Mouse (Mus musculus): Measurements from ENCODE around the gene Nrxn3. TPM values are rescaled to one million over a fixed set of nuclear protein-coding genes. Genes with fewer than 3 reads are reported as not detected.

The Nrxn3 gene
- polyA plus RNA-seq, 1 experiment, result 0.09 TPM

DNA sequence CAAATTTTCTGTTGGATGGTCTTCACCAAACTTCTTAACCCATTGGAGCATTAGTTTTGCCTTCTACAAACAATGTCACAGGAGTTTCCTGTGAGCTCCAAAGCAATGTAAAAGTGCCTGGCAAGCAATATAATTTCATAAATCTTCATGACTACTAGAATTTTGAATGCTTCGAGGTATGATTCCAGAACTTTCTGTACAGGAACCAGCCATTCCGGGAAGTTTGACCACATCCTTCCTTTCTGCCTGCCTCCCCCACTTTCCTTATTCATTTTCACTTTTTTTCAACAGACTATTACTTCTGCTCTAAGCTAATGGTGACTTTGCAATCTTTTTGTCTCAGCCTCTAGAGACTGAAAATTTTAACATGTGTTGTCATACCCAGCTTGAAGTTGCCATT is 1218.1 kb downstream of the Nrxn3 start:
- TF ChIP-seq FLI1 (IDR thresholded peaks at IDR 0.05; ENCODE audit: low read length) (no peak), GATA1 (IDR thresholded peaks at IDR 0.05; ENCODE audit: borderline replicate concordance, low read length) (no peak)
- H3K4me1 ChIP-seq, result no peaks in the 10 kb centered on the region; the same call in 1 of the 2 replicates
- no peaks in the 10 kb centered on the region for H3K27me3 ChIP-seq (replicated peaks)
- H3K4me3 ChIP-seq (replicated peaks), result no peak overlapping the region
- no peaks in the 10 kb centered on the region for H3K36me3 ChIP-seq (replicated peaks; ENCODE audit: low read length)
- H3K9me3 ChIP-seq, result no peaks in the 10 kb centered on the region

DNA sequence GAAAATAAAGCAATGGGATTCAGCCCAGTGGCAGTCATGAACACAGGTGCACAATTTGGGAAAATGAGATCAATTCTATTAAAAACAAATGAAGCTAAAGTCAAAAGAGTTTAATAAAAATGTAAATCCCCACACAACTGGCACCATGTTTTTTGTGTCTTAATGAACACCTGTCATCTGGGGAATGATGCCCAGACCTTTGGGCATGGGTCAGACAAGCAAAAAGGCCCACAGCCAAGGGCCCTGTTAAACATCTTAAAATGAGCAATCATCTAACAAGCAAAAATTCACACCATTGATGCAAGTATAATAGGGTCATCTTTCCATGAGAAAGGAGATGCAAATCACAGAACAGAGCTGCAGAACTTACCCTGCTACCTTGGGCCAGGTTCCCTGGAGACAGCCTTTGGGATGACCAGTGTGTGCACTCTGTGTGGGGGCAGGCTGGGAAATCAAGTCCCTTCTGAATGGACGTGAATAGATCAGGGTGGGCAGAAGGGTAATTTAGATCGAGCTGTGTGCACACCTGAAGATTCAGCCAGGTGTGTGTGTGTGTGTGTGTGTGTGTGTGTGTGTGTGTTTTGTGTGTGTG is 1223.3 kb downstream of the Nrxn3 start:
- no peaks in the 10 kb centered on the region for H3K4me1 ChIP-seq
- no peak for TF ChIP-seq GATA1 (IDR thresholded peaks at IDR 0.05; ENCODE audit: borderline replicate concordance, low read length)
- TF ChIP-seq FLI1 (IDR thresholded peaks at IDR 0.05; ENCODE audit: low read length), result no peak
- no peaks in the 10 kb centered on the region for H3K27me3 ChIP-seq (replicated peaks)
- H3K36me3 ChIP-seq (replicated peaks; ENCODE audit: low read length), result no peaks in the 10 kb centered on the region
- no peak overlapping the region for H3K4me3 ChIP-seq (replicated peaks)
- no peaks in the 10 kb centered on the region for H3K9me3 ChIP-seq

DNA sequence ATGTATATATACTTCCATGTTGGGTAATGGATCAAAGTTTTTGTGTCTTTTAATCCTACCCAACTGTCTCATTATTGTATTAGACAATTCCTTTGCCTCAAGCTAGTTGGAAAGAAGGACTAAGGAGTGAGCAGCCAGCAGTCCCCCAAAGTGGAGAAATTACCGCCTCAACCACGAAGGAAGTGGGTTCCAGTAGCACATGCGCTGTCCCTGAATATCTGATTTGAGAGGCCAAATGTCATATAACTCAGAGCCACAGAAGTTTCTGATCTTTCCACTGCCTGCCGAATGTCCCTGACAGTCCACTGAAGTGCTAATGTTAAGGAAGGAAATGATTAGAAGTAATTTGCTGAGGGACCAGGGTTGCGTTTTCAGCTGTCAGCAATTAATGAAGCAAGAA is 1223.8 kb downstream of the Nrxn3 start:
- Histone ChIP-seq H3K4me1 (no peaks in the 10 kb centered on the region), H3K9me3 (no peaks in the 10 kb centered on the region), H3K36me3 (replicated peaks; ENCODE audit: low read length) (no peaks in the 10 kb centered on the region)

DNA sequence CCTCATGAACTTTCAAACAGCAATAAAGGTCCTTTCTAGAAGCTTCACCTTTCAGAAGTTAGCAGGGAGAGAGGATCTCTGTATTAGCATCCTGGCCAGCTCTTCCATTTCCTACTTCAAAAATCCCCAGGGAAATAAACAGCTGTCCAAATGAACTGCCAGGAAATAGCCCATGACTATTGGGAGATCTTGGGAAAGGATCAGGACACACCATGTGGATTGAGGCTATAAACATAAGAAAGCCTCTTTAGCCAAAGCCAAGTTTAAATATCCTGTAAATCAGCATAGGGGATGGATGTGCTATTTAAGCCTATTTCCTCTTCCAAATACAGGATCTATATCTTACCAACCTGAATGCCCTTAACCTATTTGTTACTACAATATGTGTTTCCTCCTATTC is 1230.6 kb downstream of the Nrxn3 start:
- Histone ChIP-seq H3K36me3 (replicated peaks; ENCODE audit: low read length) (no peaks in the 10 kb centered on the region), H3K4me1 (no peaks in the 10 kb centered on the region)
- TF ChIP-seq FLI1 (IDR thresholded peaks at IDR 0.05; ENCODE audit: low read length) (no peak), GATA1 (IDR thresholded peaks at IDR 0.05; ENCODE audit: borderline replicate concordance, low read length) (no peak)

More for the DNA sequence above, 1223.8 kb downstream of the Nrxn3 start:
- Histone ChIP-seq H3K27me3 (replicated peaks) (no peaks in the 10 kb centered on the region), H3K4me3 (replicated peaks) (no peak overlapping the region)
- TF ChIP-seq FLI1 (IDR thresholded peaks at IDR 0.05; ENCODE audit: low read length) (no peak), GATA1 (IDR thresholded peaks at IDR 0.05; ENCODE audit: borderline replicate concordance, low read length) (no peak)

DNA sequence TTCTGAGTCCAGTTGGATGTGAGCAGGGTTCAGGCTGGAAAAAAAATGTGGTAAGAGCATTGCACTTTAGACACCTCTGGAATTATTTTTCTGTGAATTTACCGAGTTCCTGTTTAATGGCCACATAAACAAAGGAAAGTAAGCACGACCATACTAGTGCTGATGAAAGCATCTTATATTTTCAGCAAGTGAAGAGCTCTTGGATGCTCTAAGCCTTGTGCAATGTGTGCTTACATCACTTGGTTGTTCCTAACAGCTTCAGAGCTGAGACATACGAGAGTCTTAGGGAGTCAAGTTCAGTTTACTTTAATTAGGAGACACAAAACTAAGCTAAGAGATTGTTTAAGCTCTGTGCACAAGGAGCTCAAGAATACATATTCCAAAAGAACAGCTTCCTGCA is 1231.0 kb downstream of the Nrxn3 start:
- no peaks in the 10 kb centered on the region for H3K4me1 ChIP-seq
- no peak overlapping the region for H3K4me3 ChIP-seq (replicated peaks)
- no peaks in the 10 kb centered on the region for H3K9me3 ChIP-seq
- H3K27me3 ChIP-seq (replicated peaks), result no peaks in the 10 kb centered on the region
- no peaks in the 10 kb centered on the region for H3K36me3 ChIP-seq (replicated peaks; ENCODE audit: low read length)
- TF ChIP-seq FLI1 (IDR thresholded peaks at IDR 0.05; ENCODE audit: low read length) (no peak), GATA1 (IDR thresholded peaks at IDR 0.05; ENCODE audit: borderline replicate concordance, low read length) (no peak)

More for the DNA sequence above, 1230.6 kb downstream of the Nrxn3 start:
- H3K9me3 ChIP-seq, result no peaks in the 10 kb centered on the region
- no peaks in the 10 kb centered on the region for H3K27me3 ChIP-seq (replicated peaks)
- no peak overlapping the region for H3K4me3 ChIP-seq (replicated peaks)

DNA sequence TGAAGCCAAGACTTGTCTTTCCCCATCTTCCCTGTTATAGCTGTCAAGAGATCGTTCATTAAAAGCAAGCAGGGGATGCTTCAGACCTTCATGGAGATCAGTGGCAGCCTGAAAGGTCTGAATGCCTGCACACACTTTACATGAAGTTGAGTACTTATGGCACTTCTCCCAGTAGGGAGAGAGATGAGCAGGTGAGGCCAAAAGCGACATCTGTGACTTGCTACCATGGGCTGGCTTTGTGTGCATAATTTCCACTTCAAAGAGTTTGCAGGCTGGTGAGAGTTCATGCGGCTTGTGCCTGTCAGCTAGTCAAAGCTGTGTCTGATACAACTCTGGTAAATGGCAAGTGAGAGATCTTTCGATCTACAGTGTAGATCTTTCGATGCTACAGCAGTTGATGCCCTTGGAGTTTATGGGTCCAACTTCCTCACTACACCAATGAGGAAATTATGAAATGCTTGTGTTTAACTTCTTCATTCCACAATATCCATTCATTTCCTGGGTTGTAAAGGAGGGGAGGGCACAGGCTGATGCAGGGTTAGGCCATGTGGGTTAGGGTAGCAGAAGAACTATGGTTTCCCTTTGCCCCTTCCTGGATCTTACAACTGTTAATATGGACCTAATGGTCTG is 1231.9 kb downstream of the Nrxn3 start:
- no peak for TF ChIP-seq FLI1 (IDR thresholded peaks at IDR 0.05; ENCODE audit: low read length)
- no peak for TF ChIP-seq GATA1 (IDR thresholded peaks at IDR 0.05; ENCODE audit: borderline replicate concordance, low read length)
- no peaks in the 10 kb centered on the region for H3K36me3 ChIP-seq (replicated peaks; ENCODE audit: low read length)
- H3K4me1 ChIP-seq, result no peaks in the 10 kb centered on the region
- H3K9me3 ChIP-seq, result no peaks in the 10 kb centered on the region
- H3K4me3 ChIP-seq (replicated peaks), result no peak overlapping the region
- no peaks in the 10 kb centered on the region for H3K27me3 ChIP-seq (replicated peaks)

DNA sequence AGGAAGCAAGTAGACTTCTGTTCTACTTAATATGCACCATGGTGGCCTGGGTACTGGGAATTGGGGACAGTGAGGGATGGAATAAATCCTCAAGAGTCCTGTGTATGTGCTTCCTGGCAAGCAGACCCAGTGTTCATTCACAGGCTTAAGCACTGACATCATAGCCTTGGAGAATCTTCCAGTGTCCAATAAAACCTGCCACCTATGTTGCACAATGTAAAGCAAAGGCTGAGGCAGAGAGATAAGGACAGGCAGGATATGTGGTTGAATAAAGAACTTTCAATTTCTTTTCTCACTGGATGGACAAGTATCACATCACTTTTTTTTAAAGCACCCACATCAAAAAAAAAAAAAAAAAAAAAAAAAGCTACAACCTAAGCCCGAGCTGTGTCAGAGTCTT is 1240.4 kb downstream of the Nrxn3 start:
- no peaks in the 10 kb centered on the region for H3K36me3 ChIP-seq (replicated peaks; ENCODE audit: low read length)
- TF ChIP-seq GATA1 (IDR thresholded peaks at IDR 0.05; ENCODE audit: borderline replicate concordance, low read length) (no peak), FLI1 (IDR thresholded peaks at IDR 0.05; ENCODE audit: low read length) (no peak)
- no peaks in the 10 kb centered on the region for H3K27me3 ChIP-seq (replicated peaks)
- no peaks in the 10 kb centered on the region for H3K4me1 ChIP-seq
- no peak overlapping the region for H3K4me3 ChIP-seq (replicated peaks)
- H3K9me3 ChIP-seq, result no peaks in the 10 kb centered on the region

DNA sequence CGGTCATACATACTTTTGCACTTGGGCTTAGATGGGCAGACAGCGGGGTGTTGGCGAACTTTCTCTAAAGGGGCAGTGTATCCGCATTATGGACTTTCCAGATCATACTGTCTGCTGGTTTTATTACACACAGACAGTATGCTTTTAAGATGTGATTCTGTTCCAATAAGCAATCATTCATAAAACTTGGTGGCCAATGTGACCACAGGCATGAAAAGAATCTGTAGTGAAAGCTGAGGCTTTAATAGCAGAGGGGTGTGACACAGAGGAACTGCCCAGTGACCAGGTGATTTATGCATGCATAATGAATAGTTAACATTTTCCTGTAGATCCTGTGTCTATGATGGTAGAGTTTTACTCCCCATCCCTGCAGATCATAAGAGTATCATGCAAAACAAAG is 1254.0 kb downstream of the Nrxn3 start:
- H3K27me3 ChIP-seq (replicated peaks), result no peaks in the 10 kb centered on the region
- H3K9me3 ChIP-seq, result no peaks in the 10 kb centered on the region
- no peak for TF ChIP-seq GATA1 (IDR thresholded peaks at IDR 0.05; ENCODE audit: borderline replicate concordance, low read length)
- no peaks in the 10 kb centered on the region for H3K36me3 ChIP-seq (replicated peaks; ENCODE audit: low read length)
- H3K4me1 ChIP-seq, result no peaks in the 10 kb centered on the region
- no peak overlapping the region for H3K4me3 ChIP-seq (replicated peaks)

DNA sequence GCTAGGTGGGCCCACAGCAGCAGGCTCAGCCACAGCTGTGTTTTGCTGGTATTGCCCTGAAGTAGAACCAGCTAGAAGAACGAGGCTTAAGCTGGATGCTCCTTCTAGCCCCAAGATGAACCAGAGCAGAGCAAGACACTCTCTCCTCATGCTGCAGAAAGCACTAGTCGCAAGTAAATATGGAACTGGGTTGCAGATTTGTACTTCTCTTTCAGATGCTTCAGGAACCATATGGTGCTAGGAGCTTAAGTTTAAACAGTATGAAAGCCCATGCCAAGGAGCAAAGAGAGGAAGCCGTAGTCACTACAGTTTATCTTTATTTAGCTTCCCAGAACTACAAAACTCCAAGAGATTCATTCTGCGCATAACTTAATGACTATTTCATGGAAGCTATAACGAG is 1254.8 kb downstream of the Nrxn3 start:
- no peak overlapping the region for H3K4me3 ChIP-seq (replicated peaks)
- no peaks in the 10 kb centered on the region for H3K4me1 ChIP-seq
- no peaks in the 10 kb centered on the region for H3K9me3 ChIP-seq
- H3K36me3 ChIP-seq (replicated peaks; ENCODE audit: low read length), result no peaks in the 10 kb centered on the region
- no peak for TF ChIP-seq FLI1 (IDR thresholded peaks at IDR 0.05; ENCODE audit: low read length)
- no peak for TF ChIP-seq GATA1 (IDR thresholded peaks at IDR 0.05; ENCODE audit: borderline replicate concordance, low read length)
- no peaks in the 10 kb centered on the region for H3K27me3 ChIP-seq (replicated peaks)

DNA sequence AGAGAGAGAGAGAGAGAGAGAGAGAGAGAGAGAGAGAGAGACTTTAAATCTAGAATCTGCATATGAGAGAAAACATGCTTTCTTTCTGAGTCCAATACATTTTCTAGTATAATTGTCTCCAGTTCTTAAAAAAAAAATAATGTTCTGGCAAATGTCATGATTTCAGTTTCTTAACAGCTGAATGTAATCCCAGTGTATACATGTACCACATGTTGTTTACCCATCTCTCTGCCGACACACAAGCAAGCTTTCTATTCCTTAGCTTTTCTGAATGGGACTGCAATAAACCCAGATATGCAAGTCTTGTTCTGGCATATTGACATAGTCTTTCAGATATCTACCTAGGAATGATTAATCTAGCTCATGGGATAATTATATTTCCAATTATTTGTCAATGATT is 1256.5 kb downstream of the Nrxn3 start:
- Histone ChIP-seq H3K27me3 (replicated peaks) (no peaks in the 10 kb centered on the region), H3K9me3 (peaks cover 4% of the 10 kb centered on the region; the same call in 1 of the 2 replicates), H3K4me3 (replicated peaks) (no peak overlapping the region), H3K4me1 (no peaks in the 10 kb centered on the region), H3K36me3 (replicated peaks; ENCODE audit: low read length) (no peaks in the 10 kb centered on the region)
- TF ChIP-seq FLI1 (IDR thresholded peaks at IDR 0.05; ENCODE audit: low read length), result no peak
- TF ChIP-seq GATA1 (IDR thresholded peaks at IDR 0.05; ENCODE audit: borderline replicate concordance, low read length), result no peak
